Mouse (Mus musculus): Measurements from ENCODE around the gene Mamstr. TPM values are rescaled to one million over a fixed set of nuclear protein-coding genes. Genes with fewer than 3 reads are reported as not detected.

Gene Mamstr
- total RNA-seq (2021) = 1 to 10 TPM; 1.7 TPM
- long read RNA-seq, partial matches to known transcripts = 1 of 1 reads
- long read RNA-seq, other reads (novel, unspliced or antisense) = 0 of 1 reads

DNA sequence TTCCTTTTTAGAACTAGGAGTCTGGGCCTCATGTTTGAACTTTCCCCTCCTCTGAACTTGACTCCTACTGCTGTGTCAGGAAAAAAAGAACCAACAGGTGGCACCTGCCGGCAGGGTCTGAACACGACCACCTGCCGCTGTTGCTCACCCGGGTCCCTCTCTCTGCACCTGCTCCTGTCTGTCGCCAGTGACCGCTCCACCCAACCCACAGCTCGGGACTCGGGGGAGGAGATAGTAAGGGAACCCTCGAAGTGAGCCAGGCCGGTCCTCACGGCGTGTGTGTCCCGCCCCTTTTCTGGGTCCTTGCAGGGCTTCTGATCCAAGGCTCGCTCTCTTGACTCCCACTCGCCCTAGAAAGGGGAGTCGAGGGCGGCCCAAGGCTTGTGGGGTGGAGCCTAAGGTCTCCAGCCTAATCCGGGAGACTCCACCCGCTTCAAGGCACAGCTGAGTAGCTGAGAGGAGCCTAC is at the start of gene Mamstr:
Mamstr (plus strand) TSS at position 417 of the 467 bp plus-strand sequence.
- no peak for DNase-seq (ENCODE audit: low spot score in 2 of 2)

DNA sequence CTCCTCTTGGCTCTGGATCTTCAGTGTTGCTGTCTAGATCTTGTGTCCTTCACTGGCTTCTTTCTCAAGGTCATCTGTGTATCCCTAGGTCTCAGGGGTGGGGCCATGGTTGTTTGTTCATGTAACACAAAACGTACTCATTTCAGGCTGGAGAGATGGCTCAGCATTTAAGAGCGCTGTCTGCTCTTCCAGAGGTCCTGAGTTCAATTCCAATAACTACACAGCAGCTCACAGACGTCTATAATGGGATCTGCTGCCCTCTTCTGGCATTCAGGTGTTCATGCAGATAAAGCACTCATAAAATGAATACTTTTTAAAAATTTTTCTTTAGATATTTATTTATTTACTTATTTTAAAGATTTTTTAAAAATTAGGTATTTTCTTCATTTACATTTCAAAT is 48.9 kb upstream of the Mamstr start:
- DNase-seq (ENCODE audit: low spot score in 2 of 2) = no peak

DNA sequence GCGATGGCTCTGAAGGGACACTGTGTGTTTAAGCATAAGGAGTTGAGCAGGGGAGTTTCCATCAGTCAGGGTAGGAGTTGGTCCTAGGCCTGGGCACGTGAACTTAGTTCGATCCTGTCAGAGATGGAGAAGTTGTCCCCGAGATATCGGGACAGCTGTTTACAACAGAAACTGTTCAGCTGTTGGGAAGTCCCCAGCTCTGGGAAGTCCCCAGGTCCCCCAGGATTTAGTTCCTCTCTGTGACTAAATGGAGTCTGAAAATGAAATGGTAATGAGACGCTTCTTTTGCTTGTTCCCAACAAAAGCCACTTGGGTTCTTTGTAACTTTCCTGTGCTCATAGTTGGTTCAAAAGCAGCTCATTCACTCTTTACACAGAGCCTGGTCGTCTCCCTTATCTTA is 47.9 kb upstream of the Mamstr start:
- no peak for DNase-seq (ENCODE audit: low spot score in 2 of 2)

DNA sequence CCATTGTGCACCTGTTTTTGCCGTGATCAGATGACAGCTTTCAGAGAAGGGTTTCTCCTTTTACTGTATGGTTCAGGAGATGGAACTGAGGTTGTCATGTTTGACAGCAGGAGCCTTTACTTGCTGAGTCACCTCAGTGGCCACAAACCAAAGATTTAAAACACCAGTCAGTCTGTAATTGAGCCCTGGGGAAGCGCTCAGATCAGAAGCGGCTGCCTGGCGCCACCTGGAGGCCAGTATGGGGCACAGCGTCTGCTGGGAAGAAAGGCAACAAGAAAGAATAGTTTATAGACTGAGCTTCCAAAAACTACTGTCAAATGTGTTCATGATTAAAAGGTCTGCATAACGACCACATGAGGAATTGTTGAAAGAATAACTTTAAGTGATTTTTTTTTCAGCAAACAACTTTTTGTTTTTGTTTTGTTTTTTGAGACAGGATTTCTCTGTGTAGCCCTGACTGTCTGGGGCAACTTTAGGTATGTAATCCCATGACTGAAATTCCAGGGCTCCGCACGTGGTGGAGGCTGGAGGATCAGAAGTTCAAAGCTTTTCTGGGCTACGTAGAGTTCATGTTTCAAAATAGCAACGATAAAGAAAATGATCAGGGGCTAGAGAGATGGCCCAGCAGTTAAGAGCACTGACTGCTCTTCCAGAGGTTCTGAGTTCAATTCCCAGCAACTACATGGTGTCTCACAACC is 46.5 kb upstream of the Mamstr start:
- peak; percentile 77 to 81 for DNase-seq (ENCODE audit: low spot score in 2 of 2)

DNA sequence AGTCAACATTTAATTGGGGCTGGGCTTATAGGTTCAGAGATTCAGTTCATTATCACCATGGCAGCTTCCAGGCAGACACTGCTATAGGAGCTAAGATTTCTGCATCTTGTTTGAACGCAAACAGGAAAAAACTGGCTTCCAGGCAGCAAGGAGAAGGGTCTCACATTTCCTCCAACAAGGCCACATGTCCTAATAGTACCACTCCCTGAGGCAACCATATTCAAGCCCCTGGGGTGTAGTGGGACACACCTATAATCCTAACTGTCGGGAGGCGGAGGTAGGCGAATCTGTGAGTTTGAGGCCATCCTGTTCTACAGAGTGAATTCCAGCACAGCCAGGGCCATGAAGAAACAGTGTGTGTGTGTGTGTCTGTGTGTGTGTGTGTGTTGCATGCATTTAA is 44.6 kb upstream of the Mamstr start:
- no peak for DNase-seq (ENCODE audit: low spot score in 2 of 2)

DNA sequence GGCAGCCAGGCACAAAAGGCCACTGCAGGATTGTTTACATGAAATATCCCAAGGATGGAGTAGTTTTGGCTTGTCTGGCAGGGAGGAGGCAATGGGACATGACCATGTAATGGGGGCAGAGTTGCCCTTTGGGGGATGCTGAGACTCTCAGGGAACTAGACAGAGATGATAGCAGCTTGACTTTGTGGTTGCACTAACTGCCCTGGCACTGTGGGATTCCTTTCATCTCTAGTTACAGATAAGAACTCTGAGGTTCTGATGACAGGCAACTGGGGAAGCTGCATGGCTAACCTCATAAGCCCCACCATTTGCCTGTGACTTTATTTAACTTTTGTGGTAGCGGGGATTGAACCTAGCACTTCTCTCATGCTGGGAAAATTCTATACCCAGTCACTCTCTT is 43.7 kb upstream of the Mamstr start:
- no peak for DNase-seq (ENCODE audit: low spot score in 2 of 2)

DNA sequence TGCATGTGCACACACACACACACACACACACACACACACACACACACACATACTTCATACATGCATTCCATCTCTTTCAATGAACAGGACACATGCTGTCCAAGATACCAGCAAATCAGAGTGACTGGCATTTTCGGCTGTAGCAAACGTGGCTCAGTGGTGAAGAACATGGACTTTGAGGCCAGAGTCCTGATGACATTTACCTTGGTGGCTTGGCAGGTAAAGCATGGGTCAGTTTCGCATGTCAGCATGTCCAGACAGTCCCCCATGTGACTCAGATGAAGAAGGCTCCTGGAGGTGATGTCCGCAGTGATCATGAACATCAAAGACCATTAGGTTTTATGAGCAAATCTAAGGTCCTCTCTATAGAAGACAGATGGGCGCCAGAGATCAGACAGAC is 42.8 kb upstream of the Mamstr start:
- DNase-seq (ENCODE audit: low spot score in 2 of 2) = no peak

DNA sequence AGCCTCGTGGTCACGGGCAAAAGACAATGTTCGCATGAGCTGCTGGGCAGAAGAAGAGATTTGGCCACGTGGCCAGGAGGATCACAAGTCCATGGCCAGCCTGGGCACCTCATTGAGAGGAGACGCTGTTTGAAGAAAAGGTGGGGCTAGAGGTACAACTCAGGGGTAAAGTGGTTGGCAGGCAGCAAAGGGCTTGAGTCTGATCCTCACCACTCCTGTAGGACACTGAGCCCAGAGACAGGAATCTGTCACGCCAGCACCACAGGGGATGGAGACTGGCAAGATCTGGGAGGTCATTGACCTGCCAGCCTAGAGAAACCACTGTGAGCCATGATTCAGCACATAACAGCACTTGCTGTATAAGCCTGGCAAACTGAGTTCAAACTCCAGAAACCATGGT is 42.2 kb upstream of the Mamstr start:
- no peak for DNase-seq (ENCODE audit: low spot score in 2 of 2)

DNA sequence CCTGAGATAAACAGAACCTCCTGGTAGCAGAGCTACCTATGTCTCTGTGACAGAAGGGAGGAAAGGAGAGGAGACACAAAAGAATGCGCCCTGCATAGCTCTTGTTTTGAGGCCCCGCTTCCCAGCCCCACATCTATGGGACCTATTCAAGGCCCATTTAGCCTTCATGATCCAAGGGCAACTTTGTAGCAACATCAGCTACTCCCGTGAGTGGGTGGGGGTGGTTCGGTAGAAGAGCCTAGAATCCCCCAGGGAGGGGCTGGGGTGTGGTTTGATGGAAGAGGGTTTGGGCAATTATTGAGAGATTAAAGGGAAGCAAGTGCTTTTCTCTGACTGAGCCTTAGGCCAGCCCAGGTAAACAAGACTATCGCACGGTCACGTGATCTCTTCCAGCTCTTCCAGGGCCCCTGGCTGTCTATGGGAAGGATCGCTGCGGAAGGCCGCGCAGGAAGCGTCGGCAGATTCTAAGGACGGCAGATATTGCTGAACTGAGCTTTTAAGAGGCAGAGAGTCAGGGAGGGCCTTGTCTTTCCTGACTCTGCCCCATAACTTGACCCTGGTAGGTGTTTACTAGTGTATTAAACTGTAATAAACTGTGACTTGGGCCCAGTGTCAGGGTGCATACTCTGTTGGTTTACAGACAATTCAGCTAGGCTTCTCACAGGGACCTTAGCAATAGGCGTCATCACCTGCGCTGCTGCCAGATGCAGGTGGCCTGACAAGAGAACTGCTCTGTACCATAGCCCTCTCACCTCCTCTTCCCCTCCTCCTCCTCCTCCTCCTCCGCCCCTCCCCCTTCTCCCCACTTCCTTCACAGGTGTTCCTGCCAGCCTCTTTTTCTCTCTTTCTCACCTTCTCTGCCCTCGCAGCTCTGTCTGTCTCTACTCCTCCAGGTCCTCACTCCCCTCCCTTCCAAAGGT is 40.6 kb upstream of the Mamstr start:
- no peak for DNase-seq (ENCODE audit: low spot score in 2 of 2)

DNA sequence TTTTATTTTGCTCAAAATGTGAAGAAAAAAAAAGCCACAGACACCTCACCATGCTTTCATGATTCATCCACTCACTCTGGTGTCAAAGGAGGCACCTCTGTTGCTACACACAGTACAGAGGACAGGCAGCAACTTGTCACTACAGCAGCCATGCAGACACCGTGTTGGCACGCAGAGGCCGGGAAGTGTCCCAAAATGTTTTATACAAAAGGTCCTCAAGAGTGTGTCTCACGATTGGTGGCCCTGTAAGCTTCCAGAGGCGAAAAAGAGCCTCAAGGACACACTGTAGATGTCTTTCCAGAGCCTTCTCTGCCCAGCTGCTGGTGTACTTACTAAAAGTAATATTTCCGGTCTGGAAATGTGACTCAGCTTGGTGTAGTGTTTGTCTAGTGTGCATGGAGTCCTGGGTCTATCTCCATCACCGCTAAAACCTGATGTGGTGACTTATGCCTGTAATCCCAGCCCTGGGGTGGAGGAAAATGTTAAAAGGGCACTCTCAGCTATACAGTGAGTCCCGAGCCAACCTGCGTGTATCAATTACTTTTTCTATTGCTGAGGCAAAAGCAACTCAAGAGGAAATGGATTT is 34.0 kb upstream of the Mamstr start:
- DNase-seq (ENCODE audit: low spot score in 2 of 2) = no peak

DNA sequence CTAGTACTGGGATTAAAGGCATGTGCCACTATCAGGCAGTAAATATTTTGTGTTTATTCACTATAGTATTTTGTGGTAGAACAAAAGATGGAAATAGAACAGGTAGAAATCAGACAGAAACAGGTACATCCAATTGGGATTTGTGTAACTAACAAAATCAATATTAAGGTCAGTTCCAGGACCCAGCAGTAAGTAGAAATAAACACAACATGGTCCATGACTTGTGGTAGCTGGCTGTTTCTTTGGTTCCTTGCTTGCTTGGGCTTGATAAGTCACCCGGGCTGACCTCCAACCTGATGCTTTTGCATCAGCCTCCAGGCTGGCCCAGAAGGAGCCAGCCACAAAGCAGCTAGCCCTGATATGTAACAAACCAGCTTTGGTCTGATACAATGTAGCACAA is 30.3 kb upstream of the Mamstr start:
- no peak for DNase-seq (ENCODE audit: low spot score in 2 of 2)

DNA sequence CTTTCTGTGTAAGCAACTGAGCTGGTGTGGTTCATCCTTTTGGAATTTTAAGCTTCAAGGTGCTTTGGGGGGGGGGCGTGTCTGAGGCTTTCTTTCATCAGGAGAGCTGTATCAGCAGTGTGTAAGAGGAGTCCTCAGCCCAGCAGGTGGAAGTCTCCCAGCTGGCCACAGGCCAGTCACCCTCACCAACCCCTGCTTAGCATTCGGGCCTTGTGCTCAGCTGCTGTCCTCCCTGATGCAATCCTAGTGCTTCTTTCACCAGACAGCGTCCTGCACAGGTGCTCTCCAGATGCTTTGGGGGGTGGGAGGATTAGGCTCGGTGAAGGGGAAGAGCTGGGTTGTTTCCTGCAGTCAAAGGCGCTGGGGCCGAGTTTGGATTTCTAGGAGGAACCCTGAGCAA is 23.5 kb upstream of the Mamstr start:
- DNase-seq (ENCODE audit: low spot score in 2 of 2) = no peak

DNA sequence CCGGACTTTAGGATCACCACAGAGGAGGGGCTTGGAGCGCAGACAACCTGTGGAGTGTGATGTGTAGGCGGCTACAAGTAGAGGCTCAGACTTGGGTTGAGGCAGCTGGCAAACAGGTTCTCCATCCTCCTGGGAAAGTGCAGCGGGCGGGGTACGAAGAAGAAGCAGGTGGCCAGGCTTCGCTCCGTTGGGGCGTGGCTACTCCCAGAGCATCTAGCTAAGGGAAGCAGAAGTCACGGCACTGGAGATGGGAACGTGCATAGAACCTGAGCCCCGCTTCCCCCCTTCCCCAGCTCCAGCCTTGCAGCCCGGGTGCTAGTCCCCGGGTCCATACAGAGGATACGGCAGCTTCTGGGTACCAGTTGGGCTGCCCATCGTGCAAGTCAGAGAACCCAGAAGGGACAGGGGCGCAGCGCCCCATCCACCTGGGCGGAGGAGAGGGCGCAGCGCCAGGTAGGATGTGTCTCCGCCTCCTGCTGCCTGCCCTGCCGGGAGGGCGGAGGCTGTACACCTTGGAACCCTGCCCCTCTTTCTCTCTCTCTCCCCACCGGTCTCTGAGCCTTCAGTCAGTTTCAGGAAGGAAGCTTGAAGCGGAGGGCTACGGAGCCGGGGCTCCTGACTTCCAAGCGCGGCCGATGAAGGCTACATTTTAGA is 22.6 kb upstream of the Mamstr start, which contains the start of gene Fut1:
Fut1 (plus strand) TSS at position 248 of the 654 bp plus-strand sequence.
- no peak for DNase-seq (ENCODE audit: low spot score in 2 of 2)

DNA sequence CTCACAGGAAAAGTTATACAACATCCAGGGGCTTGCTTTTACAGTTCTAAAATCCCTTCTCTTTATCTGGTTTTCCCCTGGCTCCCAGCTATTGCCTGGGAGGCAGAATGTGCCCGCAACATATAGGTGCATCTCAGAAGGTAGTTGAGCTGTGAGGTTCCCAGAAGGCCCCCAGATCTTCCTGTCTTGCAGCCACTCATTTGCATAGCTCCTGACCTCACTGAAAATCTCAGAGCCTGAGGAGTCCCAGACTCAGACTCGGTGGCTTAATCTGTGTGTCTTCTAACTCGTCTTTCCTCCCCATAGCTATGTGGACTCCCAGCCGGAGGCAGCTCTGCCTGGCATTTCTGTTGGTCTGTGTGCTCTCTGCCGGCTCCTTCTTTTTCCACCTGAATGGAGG is 21.5 kb upstream of the Mamstr start:
- DNase-seq (ENCODE audit: low spot score in 2 of 2) = no peak

DNA sequence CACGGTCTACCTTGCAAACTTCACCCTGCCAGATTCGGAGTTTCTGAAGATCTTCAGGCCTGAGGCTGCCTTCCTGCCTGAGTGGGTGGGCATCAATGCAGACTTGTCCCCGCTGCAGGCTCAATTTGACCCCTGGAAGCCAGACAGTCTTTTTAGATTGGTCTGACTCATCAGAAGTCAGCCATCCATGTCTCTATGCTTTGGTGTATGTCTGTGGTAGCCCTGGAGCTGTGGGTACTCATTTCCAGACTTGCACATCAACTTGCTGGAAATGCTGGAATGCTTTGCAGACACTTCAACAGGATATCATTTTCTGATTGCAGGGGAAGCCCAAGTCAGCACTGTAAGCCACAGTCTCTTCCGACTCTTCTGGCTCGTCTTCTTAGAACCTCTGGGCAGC is 20.2 kb upstream of the Mamstr start:
- DNase-seq (ENCODE audit: low spot score in 2 of 2) = no peak

DNA sequence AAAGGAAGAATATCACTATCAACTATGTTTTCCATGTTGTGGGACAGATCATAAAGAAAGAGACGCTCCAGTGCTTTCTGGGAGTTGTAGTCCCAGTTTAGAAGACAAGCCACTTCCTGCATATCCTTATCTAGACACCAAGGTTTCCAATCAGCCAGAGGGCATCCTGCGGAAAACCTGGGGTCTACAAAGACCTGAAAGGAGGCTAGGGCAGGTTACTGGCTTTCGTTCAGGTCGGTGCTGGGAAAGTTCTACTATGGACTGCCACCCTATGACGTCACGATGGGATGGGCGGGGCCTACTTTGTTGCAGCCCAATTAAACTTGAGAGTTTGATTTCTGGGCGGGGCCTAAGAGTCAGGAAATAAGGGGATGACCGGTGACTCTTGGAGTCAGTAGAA is 18.3 kb upstream of the Mamstr start, which contains the start of gene Izumo1:
Izumo1 (plus strand) TSS at position 369 of the 400 bp plus-strand sequence.
- no peak for DNase-seq (ENCODE audit: low spot score in 2 of 2)

DNA sequence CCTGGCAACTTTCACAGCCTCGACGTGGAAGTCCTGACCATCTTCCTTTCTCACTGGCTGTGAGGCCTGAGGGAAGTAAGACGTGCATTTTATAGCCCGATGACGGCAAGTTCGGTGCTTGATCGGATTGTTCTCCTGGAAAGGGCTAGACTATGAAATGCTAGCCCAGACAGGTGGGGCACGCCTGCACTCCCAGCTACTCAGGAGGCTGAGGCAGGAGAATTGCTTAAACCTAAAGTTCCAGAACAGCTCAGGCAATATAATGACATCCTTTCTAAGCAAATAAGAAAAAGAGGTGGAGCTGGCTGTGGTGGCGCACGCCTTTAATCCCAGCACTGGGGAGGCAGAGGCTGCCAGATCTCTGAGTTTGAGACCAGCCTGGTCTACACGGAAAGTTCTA is 16.3 kb upstream of the Mamstr start:
- DNase-seq (ENCODE audit: low spot score in 2 of 2) = no peak

DNA sequence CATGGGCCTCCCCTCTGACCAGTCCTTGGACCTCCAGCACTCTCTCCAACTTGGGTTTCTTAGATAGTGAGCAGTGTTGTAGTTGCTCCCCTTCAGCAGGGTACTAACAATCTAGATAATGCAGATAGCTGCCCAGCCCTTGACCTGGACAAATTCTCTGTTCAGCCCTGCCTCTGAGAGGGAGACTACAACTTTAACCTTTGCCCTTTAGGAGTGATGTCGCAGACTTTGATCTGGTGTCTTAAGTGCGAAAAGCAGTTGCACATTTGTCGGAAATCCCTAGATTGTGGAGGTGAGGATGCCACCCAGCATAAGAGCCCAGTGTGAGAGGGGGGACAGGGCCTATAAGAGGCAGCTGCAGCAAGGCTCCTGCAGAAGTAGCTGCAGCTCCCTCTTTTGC is 15.1 kb upstream of the Mamstr start:
- no peak for DNase-seq (ENCODE audit: low spot score in 2 of 2)

DNA sequence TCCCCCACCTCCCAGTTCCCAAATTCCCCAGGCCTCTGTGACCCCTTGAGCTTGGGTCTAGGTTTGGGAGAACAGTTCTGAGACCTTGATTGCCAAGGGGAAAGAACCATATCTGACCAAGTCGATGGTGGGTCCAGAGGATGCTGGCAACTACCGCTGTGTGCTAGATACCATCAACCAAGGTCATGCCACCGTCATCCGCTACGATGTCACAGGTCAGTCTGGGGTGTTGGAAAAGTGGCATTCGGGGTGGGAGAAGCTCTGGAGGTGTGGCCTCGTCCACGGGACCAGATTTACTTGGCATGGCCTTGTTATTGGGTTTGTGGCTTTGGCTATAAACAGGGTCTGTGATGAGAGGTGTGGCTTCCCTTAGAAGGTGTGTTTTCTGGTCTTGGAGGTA is 14.3 kb upstream of the Mamstr start:
- no peak for DNase-seq (ENCODE audit: low spot score in 2 of 2)

DNA sequence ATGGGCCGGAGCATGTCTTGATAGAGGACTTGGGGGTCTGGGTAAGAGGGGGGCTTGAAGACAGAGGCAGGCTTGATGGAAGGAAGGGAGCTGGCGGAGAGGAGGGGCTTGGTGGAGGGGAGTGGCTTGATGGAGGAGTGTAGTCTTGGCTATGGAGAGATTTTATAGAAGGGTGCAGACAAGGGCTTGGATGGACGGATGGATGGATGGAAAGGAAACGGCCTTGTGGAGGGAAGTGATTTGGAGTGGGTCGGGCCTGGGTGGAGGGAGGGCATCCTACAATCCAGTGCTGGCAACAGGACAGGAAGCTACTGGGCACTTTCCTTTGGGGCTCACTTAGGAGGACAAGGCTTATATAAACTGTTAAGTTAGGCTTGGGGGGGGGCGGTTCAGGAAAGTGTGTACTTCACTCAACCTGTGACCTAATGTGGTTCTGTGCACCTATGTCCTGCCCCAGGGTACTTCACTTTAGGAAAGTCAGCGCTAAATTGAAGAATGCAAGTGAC is 13.2 kb upstream of the Mamstr start:
- DNase-seq (ENCODE audit: low spot score in 2 of 2) = no peak

DNA sequence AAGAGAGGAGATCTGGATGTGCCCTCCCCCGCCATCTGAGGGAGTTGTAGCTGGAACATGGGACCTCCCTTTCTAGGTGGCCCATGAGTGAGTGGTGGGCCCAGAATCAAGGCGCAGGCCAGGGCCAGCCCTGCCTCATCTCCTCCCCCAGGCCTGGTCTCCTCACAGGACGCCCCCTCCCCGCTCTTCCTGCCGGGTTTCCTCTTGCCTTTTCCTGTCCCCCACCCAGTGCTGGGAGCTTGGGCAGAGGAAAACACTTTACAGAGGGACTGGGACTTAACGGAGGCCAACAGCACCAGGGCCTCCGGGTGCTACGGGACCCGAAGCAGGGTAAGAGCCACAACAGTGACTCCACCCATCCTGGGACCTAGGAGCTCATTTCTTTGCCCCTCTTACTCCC is 12.5 kb upstream of the Mamstr start, which contains the start of gene Rasip1:
Rasip1 (plus strand) TSS at position 228 of the 400 bp plus-strand sequence.
- no peak for DNase-seq (ENCODE audit: low spot score in 2 of 2)

Measured in layer of hippocampus, postnatal 10 days (tissue).